Mouse (Mus musculus): Measurements from ENCODE around the gene Wfdc1.

The Wfdc1 gene

DNA sequence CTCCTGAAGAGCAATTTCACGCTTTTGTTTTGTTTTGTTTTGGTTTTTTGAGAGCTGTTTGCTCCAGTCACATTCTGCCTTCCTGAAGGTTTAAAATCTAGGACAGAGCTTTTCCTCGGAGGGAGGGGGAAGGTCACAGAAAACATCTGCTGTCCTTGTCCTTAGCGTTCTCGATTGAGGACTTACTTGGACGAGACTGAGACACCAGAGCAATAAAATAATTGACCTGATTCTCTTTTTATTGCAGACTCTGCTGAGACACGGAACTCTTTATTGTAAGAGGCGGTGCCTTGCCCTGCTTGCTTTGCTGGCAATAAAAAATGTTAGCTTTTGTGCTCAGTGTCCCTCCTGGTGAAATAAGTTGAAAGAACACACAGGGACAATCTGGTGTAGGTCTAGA lies 26.4 kb upstream of the Wfdc1 start:
- DNase-seq (ENCODE audit: low spot score in 2 of 2), result no peak

DNA sequence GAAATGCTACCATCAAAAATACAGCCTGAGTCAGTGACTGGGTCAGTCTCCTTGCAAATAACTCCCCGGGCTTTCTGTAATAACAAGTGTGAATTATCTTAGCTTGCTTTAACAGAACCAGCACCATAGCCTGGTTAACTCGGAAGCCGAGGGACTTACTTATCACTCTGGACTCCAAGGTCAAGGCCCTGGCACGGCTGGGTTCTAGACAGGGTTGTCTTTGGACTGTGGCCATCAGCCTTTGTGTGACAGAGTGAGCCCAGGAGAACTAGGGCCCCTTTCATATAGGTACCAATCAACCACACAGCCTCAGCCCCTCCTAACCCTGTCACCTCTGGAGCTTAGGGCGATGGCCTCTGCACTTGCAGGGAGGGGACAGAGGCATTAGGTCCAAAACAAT lies 25.1 kb upstream of the Wfdc1 start:
- DNase-seq (ENCODE audit: low spot score in 2 of 2), result no peak

DNA sequence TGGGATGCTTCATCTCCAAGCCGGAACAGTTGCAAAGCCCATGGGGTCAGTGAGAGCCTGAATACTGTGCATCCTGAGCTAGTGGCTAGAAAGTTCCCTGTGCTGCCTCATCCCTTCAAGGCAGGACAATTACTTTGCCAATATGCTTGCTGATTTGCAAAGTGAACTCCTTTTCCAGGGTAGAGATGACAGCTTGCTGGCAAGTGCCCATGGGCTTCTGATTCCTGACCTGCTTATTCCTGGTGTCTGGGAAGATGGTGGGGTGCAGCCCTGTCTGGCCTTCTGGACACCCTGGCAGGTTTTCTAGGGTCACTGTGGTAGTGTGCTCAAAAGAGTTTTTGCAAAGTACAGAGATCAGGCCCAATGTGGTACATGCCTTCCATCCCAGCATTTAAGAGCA lies 23.2 kb upstream of the Wfdc1 start:
- DNase-seq (ENCODE audit: low spot score in 2 of 2), result no peak

- no peak for DNase-seq (ENCODE audit: low spot score in 2 of 2)
These were observed 21.7 kb upstream of the Wfdc1 start for GRCm38 (mm10) chr8:119644429-119644960.

- no peak for DNase-seq (ENCODE audit: low spot score in 2 of 2)
These were observed 21.1 kb upstream of the Wfdc1 start for GRCm38 (mm10) chr8:119644981-119645597.

GRCm38 (mm10) chr8:119646197-119646596 lies 20.0 kb upstream of the Wfdc1 start:
- no peak for DNase-seq (ENCODE audit: low spot score in 2 of 2)

- DNase-seq (ENCODE audit: low spot score in 2 of 2), result no peak
These were observed 19.3 kb upstream of the Wfdc1 start for GRCm38 (mm10) chr8:119646846-119647245.

DNA sequence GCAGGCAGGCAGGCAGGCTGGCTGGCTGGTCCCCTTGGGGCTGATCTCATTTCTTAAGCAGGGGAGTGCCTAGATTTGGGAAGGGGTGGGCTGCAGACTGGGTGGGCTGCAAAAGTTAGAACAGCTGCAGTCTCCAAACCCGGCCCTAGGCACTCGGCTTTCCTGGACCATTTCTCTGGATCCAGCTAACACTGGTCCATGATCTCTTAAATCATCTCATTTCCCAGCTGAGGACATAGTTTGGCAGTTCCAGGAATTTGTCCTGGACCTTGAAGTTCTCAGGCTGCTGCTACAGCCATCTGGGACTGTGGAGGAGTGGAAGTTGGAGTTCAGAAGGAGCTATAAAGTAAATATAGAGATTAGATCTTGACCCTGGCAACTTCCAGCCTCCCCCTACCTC lies 14.8 kb upstream of the Wfdc1 start:
- no peak for DNase-seq (ENCODE audit: low spot score in 2 of 2)

DNA sequence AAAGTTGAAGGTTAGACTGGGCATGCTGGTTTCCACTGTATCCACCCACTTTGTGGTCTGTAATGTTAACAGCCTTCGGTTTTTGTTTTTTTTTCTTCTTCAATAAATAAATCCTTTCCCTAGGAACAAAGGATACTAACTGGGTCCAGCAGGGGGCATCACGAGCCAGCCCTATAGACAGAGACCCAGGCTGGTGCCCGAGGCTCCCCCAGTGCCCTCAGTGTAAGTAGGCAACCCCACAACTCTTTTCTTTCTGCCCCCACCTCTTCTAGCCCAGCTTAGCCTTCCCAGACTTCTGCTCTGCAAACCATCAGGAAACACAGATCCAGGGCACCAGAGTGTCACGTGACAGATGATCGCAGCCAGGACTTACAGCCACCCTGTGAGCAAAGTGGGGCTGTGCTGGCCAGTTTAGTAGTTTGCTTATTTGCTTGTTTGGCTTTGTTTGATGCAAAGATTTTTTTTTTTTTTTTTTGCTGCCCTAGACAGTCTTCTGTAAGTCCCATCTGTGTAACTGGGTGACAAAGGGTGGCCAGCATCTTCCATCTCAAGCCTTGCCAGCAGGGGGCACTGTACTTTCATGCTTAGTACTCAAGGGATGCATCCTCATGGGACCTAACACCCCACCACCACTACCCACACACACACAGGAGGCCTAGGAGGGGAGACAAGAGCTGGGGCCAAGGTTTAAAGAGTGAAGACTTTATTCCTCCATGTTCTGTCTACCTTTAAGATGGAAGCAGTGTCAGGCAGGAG lies 9.3 kb upstream of the Wfdc1 start:
- DNase-seq (ENCODE audit: low spot score in 2 of 2), result no peak

GRCm38 (mm10) chr8:119661081-119661480 lies 5.1 kb upstream of the Wfdc1 start:
- peak; percentile 42 to 43 for DNase-seq (ENCODE audit: low spot score in 2 of 2)

DNA sequence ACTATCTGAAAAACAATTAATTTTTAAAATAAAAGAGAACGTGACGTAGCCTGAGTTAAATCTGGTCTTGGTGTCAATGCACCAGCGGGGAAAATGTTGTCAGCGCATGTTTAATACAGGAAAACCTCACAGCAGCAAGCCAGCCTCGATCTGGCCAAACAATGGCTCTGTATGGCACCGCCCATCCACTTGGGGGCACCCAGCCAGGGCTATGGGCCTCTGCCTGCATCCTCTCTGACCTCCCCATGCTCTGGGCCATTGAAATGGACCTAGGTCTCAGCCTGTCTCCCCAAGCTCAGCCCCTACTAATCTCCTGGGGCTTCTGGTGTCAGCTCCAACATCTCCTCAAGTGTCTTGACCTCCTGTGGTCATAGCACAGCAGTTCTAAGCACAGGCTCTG lies 4.3 kb upstream of the Wfdc1 start:
- no peak for DNase-seq (ENCODE audit: low spot score in 2 of 2)

DNA sequence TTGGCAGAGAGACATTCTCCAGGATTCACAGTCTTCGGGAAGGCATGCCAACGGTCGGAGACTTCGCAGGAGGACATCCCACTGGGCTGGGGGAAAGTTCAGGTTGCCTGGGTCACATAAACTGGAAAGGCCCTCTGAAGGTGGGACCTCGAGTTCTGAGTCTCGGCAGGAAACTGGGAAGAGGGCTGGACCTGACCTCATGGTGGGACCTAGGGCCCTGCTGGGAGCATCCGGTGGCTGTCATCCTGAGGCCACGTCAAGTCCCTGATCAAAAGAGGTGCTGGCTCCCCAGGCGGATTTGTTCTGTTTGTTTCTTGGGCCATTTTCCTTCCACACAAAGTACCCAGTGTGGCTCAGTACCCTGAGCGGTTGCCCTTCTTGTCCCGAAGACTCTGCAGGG lies 2.7 kb upstream of the Wfdc1 start:
- DNase-seq (ENCODE audit: low spot score in 2 of 2), result no peak

DNA sequence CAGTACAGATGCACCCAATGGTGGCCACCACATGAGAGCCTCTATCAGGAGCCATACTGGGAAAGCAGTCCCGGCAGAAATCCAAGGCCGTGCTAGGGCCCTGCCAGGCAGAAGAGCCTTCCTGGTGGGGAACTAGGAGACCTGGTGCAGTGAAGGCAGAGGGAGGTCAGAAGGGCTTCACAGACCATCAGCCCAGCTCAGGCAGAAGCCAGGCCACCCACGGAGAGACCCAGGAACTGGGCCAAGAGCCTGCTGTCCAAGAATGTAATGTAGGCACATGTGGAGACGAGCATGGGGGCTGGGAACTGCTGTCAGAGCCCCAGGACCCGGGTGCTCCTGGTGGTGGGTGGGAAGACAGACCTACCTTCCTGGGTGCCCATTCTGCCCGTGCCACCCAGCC lies 895 bp upstream of the Wfdc1 start:
- no peak for DNase-seq (ENCODE audit: low spot score in 2 of 2)

GRCm38 (mm10) chr8:119668447-119668846 lies 2.3 kb downstream of the Wfdc1 start:
- DNase-seq (ENCODE audit: low spot score in 2 of 2), result no peak

DNA sequence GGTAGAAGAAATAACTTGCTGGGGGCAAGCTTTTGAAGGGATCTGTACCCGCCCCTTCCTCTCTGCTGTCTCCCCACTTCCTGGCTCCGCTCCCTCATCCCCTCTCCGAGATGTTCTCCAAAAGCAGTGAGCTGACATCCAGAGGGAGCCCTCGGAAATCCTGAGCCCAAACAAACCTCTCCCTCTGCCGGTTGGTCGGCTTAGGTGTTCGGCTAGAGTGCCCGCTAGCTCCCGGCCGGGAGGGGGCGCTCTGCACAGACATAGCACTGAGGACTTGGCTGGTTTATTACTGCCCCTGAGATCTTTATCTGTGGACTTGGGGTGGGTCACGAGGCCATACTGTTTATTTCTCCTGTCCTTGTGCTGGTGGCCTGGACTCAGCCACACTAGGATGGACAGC lies 3.1 kb downstream of the Wfdc1 start:
- no peak for DNase-seq (ENCODE audit: low spot score in 2 of 2)

DNA sequence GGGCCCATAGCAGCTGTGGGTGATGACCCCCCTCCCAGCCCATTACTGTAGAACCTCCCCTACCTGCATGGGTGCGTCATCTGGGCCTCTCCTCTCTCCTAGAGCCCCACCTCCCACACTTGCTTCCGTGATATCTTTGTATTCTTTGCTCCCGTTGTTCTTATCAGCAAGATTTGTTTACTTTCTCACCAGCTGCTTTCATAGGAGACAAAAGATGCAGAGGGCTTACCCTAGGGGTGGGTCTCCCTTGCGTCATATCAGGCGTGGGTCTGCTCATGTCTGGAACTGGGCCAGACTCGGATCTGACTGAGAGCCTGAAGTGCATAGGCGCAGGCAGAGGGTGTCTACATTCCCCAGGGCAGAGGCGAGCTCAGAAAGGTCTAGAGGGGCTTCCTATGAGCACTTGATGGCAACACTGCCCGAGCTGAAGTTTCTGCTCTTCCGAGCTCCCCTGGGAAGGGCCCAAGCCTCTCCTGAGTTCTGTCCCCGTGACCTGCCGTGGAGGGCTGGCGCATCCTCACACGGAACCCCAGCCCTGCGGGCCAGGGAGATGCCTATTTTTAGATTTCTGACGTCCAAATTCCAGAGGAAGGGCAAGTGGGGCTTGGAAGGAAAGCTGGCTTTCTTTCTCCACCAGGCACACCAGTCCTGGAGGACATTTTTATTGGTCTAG lies 4.4 kb downstream of the Wfdc1 start:
- no peak for DNase-seq (ENCODE audit: low spot score in 2 of 2)

GRCm38 (mm10) chr8:119673976-119674555 lies 7.9 kb downstream of the Wfdc1 start:
- no peak for DNase-seq (ENCODE audit: low spot score in 2 of 2)

GRCm38 (mm10) chr8:119675457-119675856 lies 9.3 kb downstream of the Wfdc1 start:
- no peak for DNase-seq (ENCODE audit: low spot score in 2 of 2)

DNA sequence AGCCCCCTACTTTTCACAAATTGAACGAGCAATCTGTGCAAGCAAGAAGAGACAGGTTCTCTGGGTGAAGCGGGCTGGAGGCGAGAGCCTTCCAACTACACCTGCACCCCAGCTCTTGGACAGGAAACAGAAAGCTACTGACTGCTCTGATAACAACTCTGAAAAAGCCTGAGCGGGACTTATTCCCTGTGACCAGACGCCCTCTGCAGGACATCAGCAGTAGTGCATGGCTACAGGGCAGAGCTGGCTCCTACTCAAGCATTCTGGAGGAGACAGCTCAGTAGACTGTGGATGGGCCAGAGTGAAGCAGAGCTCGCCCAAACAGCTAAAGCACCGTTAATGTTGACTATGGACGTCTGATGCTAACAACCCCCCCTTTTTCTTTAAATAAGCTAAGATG lies 10.2 kb downstream of the Wfdc1 start:
- peak; percentile 88 to 91 for DNase-seq (ENCODE audit: low spot score in 2 of 2)

GRCm38 (mm10) chr8:119678138-119678843 lies 12.1 kb downstream of the Wfdc1 start:
- peak in 1 of 2 experiments; percentile 31 for DNase-seq (ENCODE audit: low spot score in 2 of 2)

DNA sequence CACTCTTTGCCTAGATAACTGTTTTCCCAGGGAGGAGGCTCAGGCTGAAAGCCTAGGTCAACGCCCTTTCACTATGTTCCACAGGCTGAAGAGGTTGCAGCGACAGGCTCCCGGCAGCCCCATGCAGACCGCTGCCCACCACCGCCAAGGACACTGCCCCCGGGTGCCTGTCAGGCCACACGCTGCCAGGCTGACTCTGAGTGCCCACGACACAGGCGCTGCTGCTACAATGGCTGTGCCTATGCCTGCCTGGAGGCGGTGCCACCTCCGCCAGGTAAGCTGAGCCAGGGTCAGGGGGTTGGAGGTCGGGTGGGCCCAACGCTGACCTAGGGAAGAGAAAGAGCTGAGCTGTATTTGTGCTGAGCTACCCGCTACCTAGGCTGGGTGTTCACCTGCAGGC lies 13.0 kb downstream of the Wfdc1 start:
- DNase-seq (ENCODE audit: low spot score in 2 of 2), result no peak

- DNase-seq (ENCODE audit: low spot score in 2 of 2), result no peak
These were observed 24.4 kb downstream of the Wfdc1 start for GRCm38 (mm10) chr8:119690602-119691001.

Measured in right cerebral cortex, postnatal 10 days (tissue).